Mouse (Mus musculus) kidney, embryonic 15.5 days (tissue): ENCODE measurements around the gene Hoxb3. TPM values are rescaled to one million over a fixed set of nuclear protein-coding genes. Genes with fewer than 3 reads are reported as not detected.

Source experiments
- ATAC-seq: fragments of 200-750 bp; cut with Nextera tagmentation; replicated peaks from 2 replicates; pipeline ENCODE4 v1.8.0; 2017; ENCODE audit warnings: moderate TSS enrichment; ENCODE audit not compliant: low FRiP score
- H3K27ac ChIP-seq: fragments of 300-500 bp; sonication (generic); 2 replicates; pipeline ENCODE4 v1.5.1; 2015; ENCODE audit warnings: mild to moderate bottlenecking, inconsistent platforms
- H3K27me3 ChIP-seq: fragments of 300-500 bp; sonication (generic); 2 replicates; pipeline ENCODE4 v1.6.1; 2015; ENCODE audit warnings: inconsistent platforms
- H3K36me3 ChIP-seq: fragments of 300-500 bp; sonication (generic); 2 replicates; pipeline ENCODE4 v1.6.1; 2015; ENCODE audit warnings: inconsistent platforms
- H3K4me1 ChIP-seq: fragments of 300-500 bp; sonication (generic); 2 replicates; pipeline ENCODE4 v1.6.1; 2015; ENCODE audit warnings: inconsistent platforms
- H3K4me2 ChIP-seq: fragments of 300-500 bp; sonication (generic); 2 replicates; pipeline ENCODE4 v1.6.1; 2015; ENCODE audit warnings: moderate library complexity, mild to moderate bottlenecking, inconsistent platforms
- H3K4me3 ChIP-seq: fragments of 300-500 bp; sonication (generic); replicated peaks from 2 replicates; pipeline ENCODE4 v1.5.1; 2015; ENCODE audit warnings: mild to moderate bottlenecking, inconsistent platforms
- H3K9ac ChIP-seq: fragments of 300-500 bp; sonication (generic); 2 replicates; pipeline ENCODE4 v1.6.1; 2015; ENCODE audit warnings: mild to moderate bottlenecking, inconsistent platforms
- H3K9me3 ChIP-seq: fragments of 300-500 bp; sonication (generic); replicated peaks from 2 replicates; pipeline ENCODE4 v1.6.1; 2016; ENCODE audit warnings: inconsistent platforms
- WGBS: fragments of 180-500 bp; shearing (Covaris S2); methylation state at CpG from one replicate; pipeline ENCODE4 v1.1.7; 2015; ENCODE audit warnings: mixed read lengths; 5-methylcytosine and 5-hydroxymethylcytosine counted together
- polyA plus RNA-seq: library from polyadenylated mRNA; unstranded; fragments of >200 nt; fragmentation: Nextera tagmentation; extraction: Ambion mirVana; gene quantifications from 2 replicates; pipeline ENCODE4 v1.2.1, GENCODE M21; 2015

Gene Hoxb3
- polyA plus RNA-seq, 1 experiment from 2014 or later: 4.5 TPM

DNA sequence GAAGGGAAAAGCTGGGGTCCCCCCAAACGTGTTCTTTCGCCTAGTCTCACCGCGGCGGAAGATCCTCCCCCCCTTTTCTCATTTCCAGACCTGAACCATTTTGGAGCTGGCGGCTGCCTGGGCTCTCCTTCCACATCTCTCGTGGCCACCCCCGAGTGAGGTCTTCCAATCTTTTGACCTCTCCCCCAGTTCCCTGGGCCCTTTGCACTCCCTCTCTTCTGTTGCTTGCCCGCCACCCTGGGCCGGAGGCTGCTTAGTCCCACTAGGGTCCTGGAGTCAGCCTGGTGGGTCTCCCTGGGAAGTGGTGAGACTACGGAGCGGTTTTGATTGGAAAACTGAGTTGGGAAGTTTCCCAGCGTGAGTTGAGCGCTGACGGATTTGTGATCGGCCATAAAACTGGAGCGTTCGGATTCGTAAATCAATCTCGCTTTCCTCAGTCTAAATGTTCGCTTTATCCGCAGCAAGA lies 2.7 kb downstream of the Hoxb3 start:
- no peaks in the 10 kb centered on the region for H3K9me3 ChIP-seq
- peaks cover 99% of the 10 kb centered on the region for H3K4me1 ChIP-seq
- no peaks in the 10 kb centered on the region for H3K27me3 ChIP-seq
- H3K4me2 ChIP-seq: peak overlapping the region; percentile 90
- peak overlapping the region; percentile 100 for H3K27ac ChIP-seq
- H3K9ac ChIP-seq: peak overlapping the region; percentile 55
- 14% methylated on average over 22 of the region's 22 CpGs for WGBS
- ATAC-seq: 0 out of 2 replicates have a peak, but pooled peaks have one; percentile 29
- peak overlapping the region; percentile 80 for H3K4me3 ChIP-seq
- H3K36me3 ChIP-seq: peaks cover 22% of the 10 kb centered on the region

DNA sequence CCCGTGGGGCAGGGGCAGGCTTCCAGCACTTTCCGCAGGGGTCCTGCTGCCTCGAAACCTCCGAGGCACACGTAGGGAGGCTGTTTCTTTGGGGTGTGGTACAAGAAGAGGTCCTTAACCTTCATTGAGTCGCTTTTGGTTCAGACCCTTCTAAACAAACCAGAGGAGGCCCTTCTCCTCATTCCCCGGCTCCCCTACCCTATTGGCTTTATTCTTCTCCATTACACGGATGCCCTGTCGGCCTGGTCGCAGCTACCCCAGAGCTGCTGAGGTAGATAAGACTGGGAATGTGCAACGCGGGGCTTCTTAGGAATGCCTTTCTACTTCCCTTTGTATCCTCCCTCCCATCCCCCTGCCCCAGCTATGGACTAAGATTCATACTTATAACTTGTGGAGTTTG lies 3.6 kb downstream of the Hoxb3 start:
- H3K27ac ChIP-seq: peak overlapping the region; percentile 100
- ATAC-seq: no peak
- H3K4me1 ChIP-seq: peaks cover 99% of the 10 kb centered on the region
- H3K4me3 ChIP-seq: peak overlapping the region; percentile 80
- no peaks in the 10 kb centered on the region for H3K9me3 ChIP-seq
- WGBS: 26% methylated on average over 12 of the region's 12 CpGs
- peak overlapping the region; percentile 55 for H3K9ac ChIP-seq
- H3K4me2 ChIP-seq: peak overlapping the region; percentile 90
- H3K36me3 ChIP-seq: peaks cover 23% of the 10 kb centered on the region
- no peaks in the 10 kb centered on the region for H3K27me3 ChIP-seq

DNA sequence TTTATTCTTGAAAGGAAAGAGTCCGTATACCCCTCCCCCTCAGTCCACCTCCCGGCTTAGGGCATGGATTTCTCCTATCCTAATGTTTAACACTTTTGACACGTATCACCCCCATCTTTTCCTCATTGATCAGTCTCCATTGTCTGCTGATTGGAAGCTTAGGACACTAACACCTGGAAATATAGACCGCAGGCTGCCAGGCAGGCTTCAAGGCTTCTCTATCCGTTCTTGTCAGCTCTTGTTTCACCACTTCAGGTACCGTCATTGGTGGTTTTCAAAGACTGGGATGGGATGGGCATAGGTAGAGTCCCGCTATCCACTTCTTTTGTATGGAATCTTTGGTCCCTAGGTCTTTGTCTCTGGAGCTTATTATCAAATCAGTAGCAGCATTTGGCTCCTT lies 4.0 kb downstream of the Hoxb3 start:
- Histone ChIP-seq H3K4me2 (peak overlapping the region; percentile 90), H3K9ac (peak overlapping the region; percentile 55), H3K36me3 (peaks cover 23% of the 10 kb centered on the region), H3K4me3 (peak overlapping the region; percentile 80), H3K27me3 (no peaks in the 10 kb centered on the region), H3K9me3 (no peaks in the 10 kb centered on the region), H3K4me1 (peaks cover 99% of the 10 kb centered on the region), H3K27ac (peak overlapping the region; percentile 100)
- 32% methylated on average over 7 of the region's 7 CpGs for WGBS
- ATAC-seq: no peak

GRCm38 (mm10) chr11:96327750-96328149 lies 4.6 kb downstream of the Hoxb3 start:
- 30% methylated on average over 5 of the region's 5 CpGs for WGBS
- ATAC-seq: no peak
- H3K27me3 ChIP-seq: no peaks in the 10 kb centered on the region
- peak overlapping the region; percentile 100 for H3K27ac ChIP-seq
- H3K36me3 ChIP-seq: peaks cover 23% of the 10 kb centered on the region
- H3K9me3 ChIP-seq: no peaks in the 10 kb centered on the region
- H3K4me1 ChIP-seq: peaks cover 99% of the 10 kb centered on the region
- H3K4me2 ChIP-seq: peak overlapping the region; percentile 90
- peak overlapping the region; percentile 55 for H3K9ac ChIP-seq
- H3K4me3 ChIP-seq: peak overlapping the region; percentile 80

GRCm38 (mm10) chr11:96328605-96329004 lies 5.5 kb downstream of the Hoxb3 start:
- Histone ChIP-seq H3K9ac (peak overlapping the region; percentile 55; the same call in 1 of the 2 replicates), H3K9me3 (no peaks in the 10 kb centered on the region), H3K4me2 (peak overlapping the region; percentile 90), H3K27me3 (no peaks in the 10 kb centered on the region), H3K4me1 (peaks cover 99% of the 10 kb centered on the region), H3K27ac (peak overlapping the region; percentile 100), H3K4me3 (peak overlapping the region; percentile 80), H3K36me3 (peaks cover 26% of the 10 kb centered on the region)
- no peak for ATAC-seq
- 9% methylated on average over 8 of the region's 8 CpGs for WGBS

DNA sequence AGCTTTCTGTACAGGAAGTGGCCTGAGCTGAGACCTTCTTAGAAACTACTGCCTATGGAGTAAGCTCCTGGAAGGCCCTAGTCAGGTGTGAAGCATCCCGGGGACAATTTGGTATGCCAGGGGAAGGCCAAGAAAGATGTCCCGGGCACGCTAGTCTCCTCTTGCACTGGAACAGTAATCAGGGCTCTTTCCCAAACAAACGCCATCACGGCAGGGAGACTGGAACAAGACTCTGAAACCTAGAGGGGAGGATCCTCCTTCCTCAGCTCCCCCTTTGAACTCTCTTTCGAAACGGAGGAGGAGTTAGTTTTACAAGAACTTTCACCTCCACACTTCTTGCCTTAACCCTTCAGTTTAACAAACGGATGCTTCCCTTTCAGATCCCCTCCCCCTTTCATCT lies 9.0 kb downstream of the Hoxb3 start:
- Histone ChIP-seq H3K27me3 (no peaks in the 10 kb centered on the region), H3K9me3 (no peaks in the 10 kb centered on the region), H3K27ac (peak overlapping the region; percentile 100), H3K36me3 (peaks cover 27% of the 10 kb centered on the region), H3K4me2 (peak overlapping the region; percentile 90), H3K4me3 (peak overlapping the region; percentile 41), H3K4me1 (peaks cover 100% of the 10 kb centered on the region), H3K9ac (peak overlapping the region; percentile 55)
- WGBS: 6% methylated on average over 8 of the region's 8 CpGs
- no peak; the same call in 1 of the 2 replicates for ATAC-seq

GRCm38 (mm10) chr11:96332618-96333032 lies 9.5 kb downstream of the Hoxb3 start:
- H3K4me2 ChIP-seq: peak overlapping the region; percentile 90
- H3K4me1 ChIP-seq: peaks cover 100% of the 10 kb centered on the region

DNA sequence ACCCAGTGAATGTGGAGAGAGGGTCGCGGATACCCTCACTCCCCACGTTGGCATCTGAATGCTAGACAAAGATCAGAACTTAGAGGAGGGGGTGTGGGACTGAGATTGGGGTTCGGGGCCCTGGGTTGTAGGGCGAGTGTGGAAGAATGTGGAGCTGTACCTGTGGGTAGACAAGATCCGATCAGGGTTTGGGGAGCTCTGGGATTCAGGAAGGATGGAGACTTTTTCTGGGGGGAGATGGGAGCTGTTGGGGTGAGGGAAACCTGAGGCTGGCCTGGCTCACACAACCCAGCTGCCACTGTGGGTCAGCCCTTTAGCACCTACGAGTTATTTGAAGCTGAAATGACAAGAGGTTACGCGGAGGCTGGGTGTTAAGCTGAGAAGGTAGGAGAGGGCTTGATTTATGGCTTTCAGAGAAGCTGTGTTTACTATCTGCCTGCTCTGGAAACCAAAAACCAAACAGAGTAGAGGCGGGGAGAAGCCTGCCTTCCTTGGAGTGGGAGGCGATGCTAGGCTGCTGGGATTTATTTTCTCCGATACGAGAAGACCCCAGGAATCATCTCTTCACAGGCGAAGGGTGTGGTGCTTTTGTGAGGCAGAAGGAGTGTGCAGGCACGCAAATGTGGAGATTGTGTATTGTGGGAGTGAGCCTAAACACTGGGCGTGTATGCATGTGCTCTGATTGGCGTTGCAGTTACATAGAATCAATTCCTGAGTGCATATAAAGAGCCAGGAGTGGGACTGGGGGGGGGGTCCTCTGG lies 10.3 kb downstream of the Hoxb3 start:
- WGBS: 11% methylated on average over 17 of the region's 17 CpGs

More at GRCm38 (mm10) chr11:96332618-96333032, 9.5 kb downstream of the Hoxb3 start:
- no peaks in the 10 kb centered on the region for H3K27me3 ChIP-seq
- H3K9me3 ChIP-seq: no peaks in the 10 kb centered on the region
- peak overlapping the region; percentile 55 for H3K9ac ChIP-seq
- no peak; the same call in 1 of the 2 replicates for ATAC-seq
- H3K27ac ChIP-seq: peak overlapping the region; percentile 100
- peak overlapping the region; percentile 41 for H3K4me3 ChIP-seq
- 10% methylated on average over 34 of the region's 35 CpGs for WGBS
- peaks cover 31% of the 10 kb centered on the region for H3K36me3 ChIP-seq

GRCm38 (mm10) chr11:96334002-96334364 lies 10.9 kb downstream of the Hoxb3 start:
- no peaks in the 10 kb centered on the region for H3K9me3 ChIP-seq
- H3K4me2 ChIP-seq: peak overlapping the region; percentile 90
- peak overlapping the region; percentile 100 for H3K27ac ChIP-seq
- WGBS: 10% methylated on average over 2 of the region's 2 CpGs
- H3K4me3 ChIP-seq: peak overlapping the region; percentile 41
- H3K27me3 ChIP-seq: no peaks in the 10 kb centered on the region
- peaks cover 41% of the 10 kb centered on the region for H3K36me3 ChIP-seq
- peak overlapping the region; percentile 55 for H3K9ac ChIP-seq
- no peak for ATAC-seq
- peaks cover 100% of the 10 kb centered on the region for H3K4me1 ChIP-seq

More for the DNA sequence above, 10.3 kb downstream of the Hoxb3 start:
- peak; percentile 70 for ATAC-seq
- Histone ChIP-seq H3K27ac (peak overlapping the region; percentile 100), H3K4me1 (peaks cover 100% of the 10 kb centered on the region), H3K4me3 (peak overlapping the region; percentile 41), H3K9me3 (no peaks in the 10 kb centered on the region), H3K9ac (peak overlapping the region; percentile 55), H3K36me3 (peaks cover 39% of the 10 kb centered on the region), H3K4me2 (peak overlapping the region; percentile 90), H3K27me3 (no peaks in the 10 kb centered on the region)

DNA sequence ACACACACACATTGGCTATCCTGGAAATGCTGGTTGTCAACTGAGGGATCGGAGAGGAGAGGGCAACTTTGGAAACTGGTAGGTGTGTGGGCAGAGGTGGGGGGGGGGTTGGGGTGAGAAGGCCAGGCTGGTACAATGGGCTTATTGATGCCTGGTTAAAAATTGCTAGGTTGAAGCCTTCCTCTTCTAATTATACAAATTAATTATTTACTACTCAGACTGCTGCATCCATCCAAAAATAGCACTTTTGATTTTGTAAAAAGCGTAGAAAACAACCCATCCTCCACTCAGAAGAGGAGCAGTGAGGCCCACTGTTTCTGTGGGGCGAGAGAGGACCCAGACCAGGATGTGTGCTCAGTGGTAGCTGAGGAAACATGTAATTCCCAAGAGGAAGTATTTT lies 11.9 kb downstream of the Hoxb3 start:
- H3K9ac ChIP-seq: no peak overlapping the region
- H3K36me3 ChIP-seq: peaks cover 44% of the 10 kb centered on the region
- 26% methylated on average over 3 of the region's 3 CpGs for WGBS
- H3K27me3 ChIP-seq: no peaks in the 10 kb centered on the region
- H3K4me3 ChIP-seq: no peak overlapping the region; the same call in 1 of the 2 replicates
- peak overlapping the region; percentile 100 for H3K27ac ChIP-seq
- peak overlapping the region; percentile 90 for H3K4me2 ChIP-seq
- no peaks in the 10 kb centered on the region for H3K9me3 ChIP-seq
- peak; percentile 30 for ATAC-seq
- peaks cover 100% of the 10 kb centered on the region for H3K4me1 ChIP-seq

DNA sequence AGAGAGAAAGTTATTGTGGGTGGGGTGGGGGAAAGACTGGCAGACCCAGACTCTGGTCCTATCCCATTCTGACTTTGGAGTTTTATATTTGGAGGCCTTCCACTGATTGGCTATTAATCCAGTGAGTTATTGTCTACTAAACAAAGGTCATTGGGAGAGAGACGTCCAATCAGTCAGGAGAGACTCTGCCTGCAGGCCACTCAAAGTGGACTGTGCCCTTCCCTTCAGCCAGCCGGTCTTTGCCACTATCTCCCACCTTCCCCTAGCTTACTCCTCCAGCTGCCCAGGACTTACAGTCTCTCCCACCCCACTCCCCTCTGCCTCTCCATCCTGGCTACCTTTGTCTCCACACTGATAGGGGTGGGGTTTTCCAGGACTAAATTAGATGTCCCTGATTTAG lies 13.5 kb downstream of the Hoxb3 start:
- H3K9ac ChIP-seq: no peak overlapping the region
- H3K4me3 ChIP-seq: no peak overlapping the region
- no peaks in the 10 kb centered on the region for H3K9me3 ChIP-seq
- H3K27ac ChIP-seq: peak overlapping the region; percentile 100
- WGBS: 23% methylated on average over 2 of the region's 2 CpGs
- ATAC-seq: no peak
- peaks cover 34% of the 10 kb centered on the region for H3K36me3 ChIP-seq
- no peaks in the 10 kb centered on the region for H3K27me3 ChIP-seq
- peak overlapping the region; percentile 36 for H3K4me2 ChIP-seq
- peaks cover 98% of the 10 kb centered on the region for H3K4me1 ChIP-seq

DNA sequence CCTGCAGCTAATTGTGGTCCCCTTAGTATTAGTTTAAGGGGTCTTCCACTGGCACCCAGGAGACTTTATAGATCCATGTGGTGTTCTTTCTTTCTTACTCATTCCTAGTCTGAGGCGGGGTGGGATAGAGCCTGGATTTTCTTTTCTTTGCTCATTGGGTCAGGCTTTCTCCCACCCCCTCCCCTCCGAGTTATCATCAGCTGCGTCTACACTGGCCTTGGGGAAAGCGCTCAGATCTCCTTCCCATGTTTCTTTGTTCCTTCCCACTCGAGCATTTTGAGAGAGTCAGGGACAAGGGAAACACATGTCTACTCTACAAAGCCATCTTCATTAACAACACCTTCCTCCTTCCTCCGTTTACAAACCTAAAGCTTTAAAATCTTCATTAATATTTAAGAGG lies 13.9 kb downstream of the Hoxb3 start:
- Histone ChIP-seq H3K4me1 (peaks cover 98% of the 10 kb centered on the region), H3K27ac (peak overlapping the region; percentile 100), H3K4me3 (no peak overlapping the region), H3K4me2 (peak overlapping the region; percentile 36), H3K27me3 (no peaks in the 10 kb centered on the region), H3K9me3 (no peaks in the 10 kb centered on the region), H3K9ac (no peak overlapping the region), H3K36me3 (peaks cover 34% of the 10 kb centered on the region)
- no peak for ATAC-seq
- 32% methylated on average over 6 of the region's 6 CpGs for WGBS
